Mouse (Mus musculus) CD4-positive naive resting alpha-beta T cell, adult 57 days (primary cell): Measurements from ENCODE around the gene Mup3. TPM values are rescaled to one million over a fixed set of nuclear protein-coding genes. Genes with fewer than 3 reads are reported as not detected.

Experiments used
- total RNA-seq: library from RNA; stranded (reverse); gene quantifications from one replicate; pipeline ENCODE4 v1.2.4, GENCODE M21; 2023

The Mup3 gene
- not detected for total RNA-seq

GRCm38 (mm10) chr4:62087241-62087640 lies at the start of gene Mup3:
TSS of gene Mup3 (minus strand) at chr4:62087342.

GRCm38 (mm10) chr4:62054058-62054457 lies 33.1 kb downstream of the Mup3 start, which contains the start of gene Mup20:
TSS of gene Mup20 (minus strand) at chr4:62054158.

Other genes starting within 250 kb of the Mup3 start
- not detected for gene Mup20, start 33.2 kb downstream of the Mup3 start, total RNA-seq
- gene Mup21, start 63.5 kb upstream of the Mup3 start, total RNA-seq: not detected
- not detected for gene Zfp37, start 143.7 kb upstream of the Mup3 start, total RNA-seq
- 4.0 TPM for gene Slc31a2, start 175.2 kb upstream of the Mup3 start, total RNA-seq